Mouse (Mus musculus) hindbrain, embryonic 16.5 days (tissue): Measurements from ENCODE around the gene Adam1a. TPM values are rescaled to one million over a fixed set of nuclear protein-coding genes. Genes with fewer than 3 reads are reported as not detected.

ENCODE experiments used
- ATAC-seq: fragments of 200-750 bp; cut with Nextera tagmentation; 2 replicates; pipeline ENCODE4 v1.8.0; 2017; ENCODE audit warnings: moderate TSS enrichment, moderate library complexity
- H3K27ac ChIP-seq: fragments of 300-500 bp; sonication (generic); 2 replicates; pipeline ENCODE4 v1.5.1; 2014; ENCODE audit warnings: low read depth, mild to moderate bottlenecking, control low read depth, low read length, moderate library complexity
- H3K27me3 ChIP-seq: fragments of 300-500 bp; sonication (generic); replicated peaks from 2 replicates; pipeline ENCODE4 v1.6.1; 2014; ENCODE audit warnings: low read length; ENCODE audit not compliant: control insufficient read depth, insufficient read depth
- H3K36me3 ChIP-seq: fragments of 300-500 bp; sonication (generic); 2 replicates; pipeline ENCODE4 v1.6.1; 2014; ENCODE audit warnings: mild to moderate bottlenecking, low read length, moderate library complexity, mixed read lengths; ENCODE audit not compliant: control insufficient read depth, insufficient read depth
- H3K4me1 ChIP-seq: fragments of 300-500 bp; sonication (generic); 2 replicates; pipeline ENCODE4 v1.6.1; 2014; ENCODE audit warnings: low read depth, low read length; ENCODE audit not compliant: control insufficient read depth, insufficient read depth
- H3K4me2 ChIP-seq: fragments of 300-500 bp; sonication (generic); 2 replicates; pipeline ENCODE4 v1.6.1; 2014; ENCODE audit warnings: mild to moderate bottlenecking, low read length, control low read depth, moderate library complexity
- H3K4me3 ChIP-seq: fragments of 300-500 bp; sonication (generic); 2 replicates; pipeline ENCODE4 v1.5.1; 2014; ENCODE audit warnings: mild to moderate bottlenecking, low read length, control low read depth, moderate library complexity
- H3K9ac ChIP-seq: fragments of 300-500 bp; sonication (generic); 2 replicates; pipeline ENCODE4 v1.6.1; 2014; ENCODE audit warnings: low read depth, mild to moderate bottlenecking, control low read depth, low read length, moderate library complexity
- H3K9me3 ChIP-seq: fragments of 300-500 bp; sonication (generic); 2 replicates; pipeline ENCODE4 v1.6.1; 2014; ENCODE audit warnings: mild to moderate bottlenecking, low read length, moderate library complexity; ENCODE audit not compliant: control insufficient read depth
- WGBS: fragments of 180-500 bp; shearing (Covaris S2); extraction: QIAGEN DNeasy Blood & Tissue Kit; methylation state at CpG from one replicate; pipeline ENCODE4 v1.1.7; 2014; 5-methylcytosine and 5-hydroxymethylcytosine counted together
- polyA plus RNA-seq: library from polyadenylated mRNA; unstranded; fragments of >200 nt; fragmentation: Nextera tagmentation; extraction: Ambion mirVana; gene quantifications from 2 replicates; pipeline ENCODE4 v1.2.1, GENCODE M21; 2015

Adam1a gene
- polyA plus RNA-seq, 1 experiment from 2014 or later: 3.1 TPM

- no peaks in the 10 kb centered on the region for H3K9me3 ChIP-seq
- no peaks in the 10 kb centered on the region for H3K4me1 ChIP-seq
- no peak for ATAC-seq
- no peak overlapping the region for H3K9ac ChIP-seq
- no peak overlapping the region for H3K4me2 ChIP-seq
- no peak overlapping the region for H3K4me3 ChIP-seq
- H3K27me3 ChIP-seq: no peaks in the 10 kb centered on the region
- no peak overlapping the region for H3K27ac ChIP-seq
- H3K36me3 ChIP-seq: no peaks in the 10 kb centered on the region
- 100% methylated on average over 1 of the region's 1 CpGs for WGBS
Measured at GRCm38 (mm10) chr5:121476040-121476439, 69.2 kb downstream of the Adam1a start.

GRCm38 (mm10) chr5:121474610-121475009 lies 70.7 kb downstream of the Adam1a start:
- no peak overlapping the region for H3K4me3 ChIP-seq
- H3K27ac ChIP-seq: no peak overlapping the region
- H3K4me1 ChIP-seq: no peaks in the 10 kb centered on the region
- no peaks in the 10 kb centered on the region for H3K27me3 ChIP-seq
- H3K9me3 ChIP-seq: no peaks in the 10 kb centered on the region
- no peak overlapping the region for H3K9ac ChIP-seq
- no peak for ATAC-seq
- H3K36me3 ChIP-seq: no peaks in the 10 kb centered on the region
- 82% methylated on average over 7 of the region's 7 CpGs for WGBS
- no peak overlapping the region for H3K4me2 ChIP-seq

GRCm38 (mm10) chr5:121472411-121472810 lies 72.9 kb downstream of the Adam1a start:
- Histone ChIP-seq H3K27me3 (no peaks in the 10 kb centered on the region), H3K4me2 (no peak overlapping the region), H3K36me3 (no peaks in the 10 kb centered on the region), H3K9me3 (no peaks in the 10 kb centered on the region), H3K4me3 (no peak overlapping the region), H3K4me1 (no peaks in the 10 kb centered on the region), H3K27ac (no peak overlapping the region), H3K9ac (no peak overlapping the region)
- ATAC-seq: no peak
- WGBS: 89% methylated on average over 2 of the region's 2 CpGs

- Histone ChIP-seq H3K36me3 (no peaks in the 10 kb centered on the region), H3K9me3 (no peaks in the 10 kb centered on the region), H3K27me3 (no peaks in the 10 kb centered on the region), H3K4me2 (no peak overlapping the region), H3K27ac (no peak overlapping the region), H3K9ac (no peak overlapping the region), H3K4me1 (no peaks in the 10 kb centered on the region), H3K4me3 (no peak overlapping the region)
- ATAC-seq: no peak
- 75% methylated on average over 3 of the region's 3 CpGs for WGBS
Measured at GRCm38 (mm10) chr5:121469566-121469965, 75.7 kb downstream of the Adam1a start.

Other genes with a start within 250 kb of the Adam1a start
- 112 and 124 TPM in 2 replicates for gene Trafd1, start 159.8 kb downstream of the Adam1a start, polyA plus RNA-seq
- 58.5 and 59.4 TPM in 2 replicates for gene Naa25, start 147.5 kb downstream of the Adam1a start, polyA plus RNA-seq
- 1.9 and 2.3 TPM in 2 replicates for gene Tmem116, start 93.6 kb downstream of the Adam1a start, polyA plus RNA-seq
- 199 and 211 TPM in 2 replicates for gene Erp29, start 93.0 kb downstream of the Adam1a start, polyA plus RNA-seq
- 0.07 TPM in 1 of 2 replicates, not detected in the other for gene Adam1b, start 42.0 kb downstream of the Adam1a start, polyA plus RNA-seq
- 0.40 TPM in 1 of 2 replicates, not detected in the other for gene Gm42878, start within 50 bp of the Adam1a start, polyA plus RNA-seq
- 61.7 and 64.5 TPM in 2 replicates for gene Mapkapk5, start 423 bp upstream of the Adam1a start, polyA plus RNA-seq
- 150 and 156 TPM in 2 replicates for gene Aldh2, start 48.3 kb upstream of the Adam1a start, polyA plus RNA-seq
- 2.0 and 2.6 TPM in 2 replicates for gene Acad12, start 73.5 kb upstream of the Adam1a start, polyA plus RNA-seq
- 1.3 and 1.4 TPM in 2 replicates for gene Acad10, start 115.0 kb upstream of the Adam1a start, polyA plus RNA-seq
- 36.1 and 42.5 TPM in 2 replicates for gene Brap, start 115.1 kb upstream of the Adam1a start, polyA plus RNA-seq
- gene Atxn2, start 165.9 kb upstream of the Adam1a start, polyA plus RNA-seq: 52.4 and 53.9 TPM in 2 replicates